Mouse (Mus musculus): ENCODE data around the gene Matk. TPM values are rescaled to one million over a fixed set of nuclear protein-coding genes. Genes with fewer than 3 reads are reported as not detected.

The Matk gene
- polyA plus RNA-seq, 1 experiment from 2014 or later = 12.3 TPM

GRCm38 (mm10) chr10:81301321-81301720 is 48.6 kb downstream of the Matk start:
- WGBS = 83% methylated on average over 9 of the region's 9 CpGs
- Histone ChIP-seq H3K27me3 (replicated peaks; ENCODE audit: control insufficient read depth, insufficient read depth, low read length) (no peaks in the 10 kb centered on the region), H3K9me3 (replicated peaks; ENCODE audit: control insufficient read depth, low read length) (no peaks in the 10 kb centered on the region), H3K4me3 (ENCODE audit: low read depth, low read length) (no peak overlapping the region), H3K36me3 (ENCODE audit: control insufficient read depth, insufficient read depth, low read length) (peaks cover 8% of the 10 kb centered on the region), H3K4me1 (ENCODE audit: control insufficient read depth, insufficient read depth, low read length) (no peaks in the 10 kb centered on the region), H3K27ac (ENCODE audit: low read depth, low read length) (no peak overlapping the region), H3K9ac (ENCODE audit: low read length) (no peak overlapping the region), H3K4me2 (ENCODE audit: low read length) (no peak overlapping the region)
- DNase-seq (ENCODE audit: low spot score) (no peak), ATAC-seq (no peak)

- ATAC-seq (no peak), DNase-seq (ENCODE audit: low spot score) (no peak)
- no peak overlapping the region for H3K4me3 ChIP-seq (ENCODE audit: low read depth, low read length)
- 64% methylated on average over 4 of the region's 4 CpGs for WGBS
- no peak overlapping the region for H3K4me2 ChIP-seq (ENCODE audit: low read length)
- H3K36me3 ChIP-seq (ENCODE audit: control insufficient read depth, insufficient read depth, low read length) = peaks cover 18% of the 10 kb centered on the region
- H3K27me3 ChIP-seq (replicated peaks; ENCODE audit: control insufficient read depth, insufficient read depth, low read length) = no peaks in the 10 kb centered on the region
- no peaks in the 10 kb centered on the region for H3K9me3 ChIP-seq (replicated peaks; ENCODE audit: control insufficient read depth, low read length)
- 0 out of 2 replicates have a peak overlapping the region, but pooled peaks have one; percentile 32 for H3K9ac ChIP-seq (ENCODE audit: low read length)
- no peaks in the 10 kb centered on the region for H3K4me1 ChIP-seq (ENCODE audit: control insufficient read depth, insufficient read depth, low read length)
- no peak overlapping the region; the same call in 1 of the 2 replicates for H3K27ac ChIP-seq (ENCODE audit: low read depth, low read length)
Measured at GRCm38 (mm10) chr10:81302288-81302687, 49.6 kb downstream of the Matk start.

DNA sequence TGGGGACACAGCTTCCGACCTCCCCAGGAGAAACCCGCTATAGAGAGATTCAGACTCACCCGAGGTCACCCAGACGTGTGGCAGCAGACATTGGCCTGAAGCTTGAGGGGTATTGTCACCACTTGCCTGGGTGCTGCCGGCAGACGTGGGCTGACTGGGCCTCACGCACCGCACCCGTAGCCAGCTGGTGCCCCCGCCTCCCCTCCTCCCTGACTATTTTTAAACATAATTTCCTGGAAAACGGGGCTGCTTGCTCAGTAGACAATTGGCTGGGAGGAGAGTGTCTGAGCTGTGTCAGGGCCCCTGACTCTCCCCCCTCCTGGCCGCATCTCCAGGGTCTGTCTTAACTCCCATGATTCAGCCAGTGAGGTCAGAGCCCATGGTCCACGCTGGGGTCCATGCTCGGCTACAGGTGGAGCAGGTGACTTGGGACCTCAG is 50.1 kb downstream of the Matk start:
- peak overlapping the region; percentile 32; the same call in 1 of the 2 replicates for H3K9ac ChIP-seq (ENCODE audit: low read length)
- H3K4me3 ChIP-seq (ENCODE audit: low read depth, low read length) = no peak overlapping the region
- no peak overlapping the region for H3K27ac ChIP-seq (ENCODE audit: low read depth, low read length)
- H3K4me1 ChIP-seq (ENCODE audit: control insufficient read depth, insufficient read depth, low read length) = no peaks in the 10 kb centered on the region
- no peak overlapping the region for H3K4me2 ChIP-seq (ENCODE audit: low read length)
- ATAC-seq (no peak), DNase-seq (ENCODE audit: low spot score) (no peak)
- 64% methylated on average over 14 of the region's 14 CpGs for WGBS
- peaks cover 23% of the 10 kb centered on the region for H3K36me3 ChIP-seq (ENCODE audit: control insufficient read depth, insufficient read depth, low read length)
- no peaks in the 10 kb centered on the region for H3K9me3 ChIP-seq (replicated peaks; ENCODE audit: control insufficient read depth, low read length)
- H3K27me3 ChIP-seq (replicated peaks; ENCODE audit: control insufficient read depth, insufficient read depth, low read length) = no peaks in the 10 kb centered on the region

DNA sequence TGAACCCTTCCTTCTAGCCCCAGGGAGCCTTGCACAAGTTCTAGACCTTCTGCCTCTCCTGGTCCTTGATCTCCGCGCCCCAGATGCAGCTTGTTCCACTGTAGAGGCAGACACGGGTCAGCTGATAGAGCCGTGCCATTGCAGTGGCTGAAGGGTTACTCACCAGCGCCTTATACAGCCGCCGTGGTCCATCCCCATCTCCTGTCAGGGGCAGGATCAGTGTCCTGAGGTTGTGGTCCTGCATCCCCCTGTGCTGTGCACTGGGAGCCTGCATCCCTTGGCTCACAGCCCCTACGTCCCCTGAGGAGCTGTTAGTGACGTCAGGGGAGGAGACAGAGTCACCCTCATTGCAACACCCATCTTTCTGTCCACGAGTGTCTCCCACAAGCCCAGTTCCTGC is 50.5 kb downstream of the Matk start:
- no peak overlapping the region for H3K9ac ChIP-seq (ENCODE audit: low read length)
- H3K9me3 ChIP-seq (replicated peaks; ENCODE audit: control insufficient read depth, low read length) = no peaks in the 10 kb centered on the region
- H3K27me3 ChIP-seq (replicated peaks; ENCODE audit: control insufficient read depth, insufficient read depth, low read length) = no peaks in the 10 kb centered on the region
- 80% methylated on average over 10 of the region's 10 CpGs for WGBS
- no peak overlapping the region for H3K4me2 ChIP-seq (ENCODE audit: low read length)
- peaks cover 28% of the 10 kb centered on the region for H3K36me3 ChIP-seq (ENCODE audit: control insufficient read depth, insufficient read depth, low read length)
- no peak for DNase-seq (ENCODE audit: low spot score)
- no peaks in the 10 kb centered on the region for H3K4me1 ChIP-seq (ENCODE audit: control insufficient read depth, insufficient read depth, low read length)
- no peak overlapping the region for H3K4me3 ChIP-seq (ENCODE audit: low read depth, low read length)
- no peak for ATAC-seq
- no peak overlapping the region for H3K27ac ChIP-seq (ENCODE audit: low read depth, low read length)

GRCm38 (mm10) chr10:81303761-81304160 is 51.0 kb downstream of the Matk start:
- no peak for ATAC-seq
- H3K4me2 ChIP-seq (ENCODE audit: low read length) = no peak overlapping the region
- 84% methylated on average over 7 of the region's 7 CpGs for WGBS
- no peaks in the 10 kb centered on the region for H3K9me3 ChIP-seq (replicated peaks; ENCODE audit: control insufficient read depth, low read length)
- no peaks in the 10 kb centered on the region for H3K27me3 ChIP-seq (replicated peaks; ENCODE audit: control insufficient read depth, insufficient read depth, low read length)
- H3K4me1 ChIP-seq (ENCODE audit: control insufficient read depth, insufficient read depth, low read length) = no peaks in the 10 kb centered on the region
- H3K27ac ChIP-seq (ENCODE audit: low read depth, low read length) = no peak overlapping the region
- no peak for DNase-seq (ENCODE audit: low spot score)
- no peak overlapping the region for H3K9ac ChIP-seq (ENCODE audit: low read length)
- peaks cover 33% of the 10 kb centered on the region for H3K36me3 ChIP-seq (ENCODE audit: control insufficient read depth, insufficient read depth, low read length)
- no peak overlapping the region for H3K4me3 ChIP-seq (ENCODE audit: low read depth, low read length)

DNA sequence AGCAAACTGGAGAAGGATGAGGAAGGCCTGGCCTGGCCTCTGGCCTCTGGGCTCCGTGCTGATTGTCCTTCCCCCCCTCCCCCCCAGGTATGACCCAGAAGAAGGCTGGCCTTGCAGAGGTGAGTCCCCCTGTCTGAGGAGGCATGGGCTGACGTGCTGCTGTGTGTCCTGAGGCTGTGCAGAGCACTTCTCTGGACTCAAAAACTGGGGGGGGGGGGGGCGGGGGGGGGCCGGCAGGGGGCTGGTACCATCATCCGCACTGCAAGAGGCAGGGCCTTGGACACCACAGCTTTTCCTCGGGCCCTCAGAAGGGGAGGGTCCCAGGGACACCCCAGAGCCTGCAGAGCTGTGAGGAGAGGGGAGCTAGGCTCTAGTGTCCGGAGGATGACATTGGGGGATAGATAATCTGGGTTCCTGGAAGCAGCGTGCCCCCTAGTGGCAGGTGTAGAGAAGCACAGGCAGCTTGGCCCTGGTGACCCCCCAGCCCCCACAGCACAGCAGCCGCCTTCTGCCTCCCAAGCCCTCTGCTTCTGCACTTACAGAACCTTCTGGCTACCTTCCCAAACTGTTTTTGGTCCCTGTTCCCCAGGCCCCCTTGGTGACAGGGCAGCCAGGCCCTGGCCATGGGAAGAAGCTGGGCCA is 52.0 kb downstream of the Matk start:
- H3K4me1 ChIP-seq (ENCODE audit: control insufficient read depth, insufficient read depth, low read length) = no peaks in the 10 kb centered on the region
- no peak overlapping the region for H3K4me2 ChIP-seq (ENCODE audit: low read length)
- DNase-seq (ENCODE audit: low spot score) = no peak
- no peaks in the 10 kb centered on the region for H3K27me3 ChIP-seq (replicated peaks; ENCODE audit: control insufficient read depth, insufficient read depth, low read length)
- no peaks in the 10 kb centered on the region for H3K9me3 ChIP-seq (replicated peaks; ENCODE audit: control insufficient read depth, low read length)
- no peak overlapping the region for H3K27ac ChIP-seq (ENCODE audit: low read depth, low read length)
- 37% methylated on average over 6 of the region's 9 CpGs for WGBS
- H3K36me3 ChIP-seq (ENCODE audit: control insufficient read depth, insufficient read depth, low read length) = peaks cover 42% of the 10 kb centered on the region
- H3K4me3 ChIP-seq (ENCODE audit: low read depth, low read length) = no peak overlapping the region
- ATAC-seq = peak; percentile 27; the same call in 1 of the 2 replicates
- no peak overlapping the region for H3K9ac ChIP-seq (ENCODE audit: low read length)

GRCm38 (mm10) chr10:81305663-81306062 is 52.9 kb downstream of the Matk start:
- H3K27me3 ChIP-seq (replicated peaks; ENCODE audit: control insufficient read depth, insufficient read depth, low read length) = no peaks in the 10 kb centered on the region
- H3K4me3 ChIP-seq (ENCODE audit: low read depth, low read length) = no peak overlapping the region
- no peak for DNase-seq (ENCODE audit: low spot score)
- H3K27ac ChIP-seq (ENCODE audit: low read depth, low read length) = no peak overlapping the region
- no peaks in the 10 kb centered on the region for H3K9me3 ChIP-seq (replicated peaks; ENCODE audit: control insufficient read depth, low read length)
- peaks cover 52% of the 10 kb centered on the region for H3K36me3 ChIP-seq (ENCODE audit: control insufficient read depth, insufficient read depth, low read length)
- WGBS = 95% methylated on average over 14 of the region's 14 CpGs
- H3K4me1 ChIP-seq (ENCODE audit: control insufficient read depth, insufficient read depth, low read length) = no peaks in the 10 kb centered on the region
- H3K9ac ChIP-seq (ENCODE audit: low read length) = no peak overlapping the region
- no peak for ATAC-seq
- no peak overlapping the region for H3K4me2 ChIP-seq (ENCODE audit: low read length)

- H3K4me1 ChIP-seq (ENCODE audit: control insufficient read depth, insufficient read depth, low read length) = no peaks in the 10 kb centered on the region
- no peak overlapping the region for H3K4me3 ChIP-seq (ENCODE audit: low read depth, low read length)
- peaks cover 57% of the 10 kb centered on the region for H3K36me3 ChIP-seq (ENCODE audit: control insufficient read depth, insufficient read depth, low read length)
- ATAC-seq = no peak
- no peak for DNase-seq (ENCODE audit: low spot score)
- no peaks in the 10 kb centered on the region for H3K9me3 ChIP-seq (replicated peaks; ENCODE audit: control insufficient read depth, low read length)
- no peaks in the 10 kb centered on the region for H3K27me3 ChIP-seq (replicated peaks; ENCODE audit: control insufficient read depth, insufficient read depth, low read length)
- no peak overlapping the region for H3K4me2 ChIP-seq (ENCODE audit: low read length)
- WGBS = 92% methylated on average over 12 of the region's 12 CpGs
- no peak overlapping the region for H3K27ac ChIP-seq (ENCODE audit: low read depth, low read length)
- no peak overlapping the region for H3K9ac ChIP-seq (ENCODE audit: low read length)
Measured at GRCm38 (mm10) chr10:81306173-81306668, 53.5 kb downstream of the Matk start.

- 94% methylated on average over 21 of the region's 21 CpGs for WGBS
- no peak for ATAC-seq
Measured at GRCm38 (mm10) chr10:81306837-81307682, 54.3 kb downstream of the Matk start.

More at GRCm38 (mm10) chr10:81306837-81307682, 54.3 kb downstream of the Matk start:
- H3K9me3 ChIP-seq (replicated peaks; ENCODE audit: control insufficient read depth, low read length) = no peaks in the 10 kb centered on the region
- H3K36me3 ChIP-seq (ENCODE audit: control insufficient read depth, insufficient read depth, low read length) = peaks cover 66% of the 10 kb centered on the region
- no peak overlapping the region for H3K9ac ChIP-seq (ENCODE audit: low read length)
- no peak overlapping the region for H3K4me2 ChIP-seq (ENCODE audit: low read length)
- DNase-seq (ENCODE audit: low spot score) = no peak
- H3K27ac ChIP-seq (ENCODE audit: low read depth, low read length) = no peak overlapping the region
- H3K27me3 ChIP-seq (replicated peaks; ENCODE audit: control insufficient read depth, insufficient read depth, low read length) = no peaks in the 10 kb centered on the region
- no peak overlapping the region for H3K4me3 ChIP-seq (ENCODE audit: low read depth, low read length)
- no peaks in the 10 kb centered on the region for H3K4me1 ChIP-seq (ENCODE audit: control insufficient read depth, insufficient read depth, low read length)

Measured in forebrain, embryonic 14.5 days (tissue).